Mouse (Mus musculus) brain, embryonic 18.5 days (tissue): ENCODE data around the gene Znrf1.

Experiments used
- DNase-seq: peaks from one replicate; pipeline ENCODE4 v3.0.0-alpha.2; 2012; ENCODE audit warnings: low read depth, low spot score

Gene Znrf1

GRCm38 (mm10) chr8:111533503-111533902 is 2.4 kb upstream of the Znrf1 start:
- no peak for DNase-seq

GRCm38 (mm10) chr8:111535491-111535890 is 406 bp upstream of the Znrf1 start:
- no peak for DNase-seq

- no peak for DNase-seq
Observed at GRCm38 (mm10) chr8:111536978-111537764, 1.3 kb downstream of the Znrf1 start.

GRCm38 (mm10) chr8:111537765-111538158 is 1.9 kb downstream of the Znrf1 start:
- DNase-seq, result no peak

GRCm38 (mm10) chr8:111538194-111538593 is 2.3 kb downstream of the Znrf1 start:
- DNase-seq, result no peak

DNA sequence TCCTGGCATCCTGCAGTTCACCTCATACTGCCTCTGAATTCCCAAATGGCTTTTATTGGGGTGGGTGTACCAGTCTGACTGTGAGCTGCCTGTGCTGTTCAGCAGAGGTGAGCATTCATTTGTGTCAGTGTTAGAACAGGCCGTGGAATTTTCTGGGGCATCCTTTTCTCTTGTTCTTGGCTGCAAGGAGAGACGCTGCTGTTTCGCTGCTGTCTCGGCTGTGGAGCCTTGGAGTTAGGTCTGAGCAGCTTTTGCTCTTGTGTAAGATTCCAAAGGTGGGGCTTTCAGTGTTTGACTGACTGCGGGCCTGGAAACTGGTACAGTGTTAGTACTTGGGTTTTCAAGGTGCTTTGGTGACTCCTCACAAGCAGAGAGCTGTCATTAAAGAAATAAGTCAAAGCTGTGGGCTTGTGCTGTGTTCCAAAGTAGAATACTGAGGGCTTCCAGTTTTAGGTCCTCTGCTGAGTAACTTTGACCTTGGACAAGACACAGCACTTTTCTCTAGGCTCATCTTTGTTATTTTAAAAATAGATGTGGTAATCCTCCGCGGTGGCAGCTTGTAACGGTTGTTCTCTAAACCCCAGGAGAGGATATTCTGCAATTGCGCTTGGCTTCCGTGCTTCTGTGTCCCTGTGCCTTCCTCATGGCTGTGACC is 3.7 kb downstream of the Znrf1 start:
- DNase-seq, result no peak

GRCm38 (mm10) chr8:111543712-111544380 is 7.9 kb downstream of the Znrf1 start:
- DNase-seq, result no peak

DNA sequence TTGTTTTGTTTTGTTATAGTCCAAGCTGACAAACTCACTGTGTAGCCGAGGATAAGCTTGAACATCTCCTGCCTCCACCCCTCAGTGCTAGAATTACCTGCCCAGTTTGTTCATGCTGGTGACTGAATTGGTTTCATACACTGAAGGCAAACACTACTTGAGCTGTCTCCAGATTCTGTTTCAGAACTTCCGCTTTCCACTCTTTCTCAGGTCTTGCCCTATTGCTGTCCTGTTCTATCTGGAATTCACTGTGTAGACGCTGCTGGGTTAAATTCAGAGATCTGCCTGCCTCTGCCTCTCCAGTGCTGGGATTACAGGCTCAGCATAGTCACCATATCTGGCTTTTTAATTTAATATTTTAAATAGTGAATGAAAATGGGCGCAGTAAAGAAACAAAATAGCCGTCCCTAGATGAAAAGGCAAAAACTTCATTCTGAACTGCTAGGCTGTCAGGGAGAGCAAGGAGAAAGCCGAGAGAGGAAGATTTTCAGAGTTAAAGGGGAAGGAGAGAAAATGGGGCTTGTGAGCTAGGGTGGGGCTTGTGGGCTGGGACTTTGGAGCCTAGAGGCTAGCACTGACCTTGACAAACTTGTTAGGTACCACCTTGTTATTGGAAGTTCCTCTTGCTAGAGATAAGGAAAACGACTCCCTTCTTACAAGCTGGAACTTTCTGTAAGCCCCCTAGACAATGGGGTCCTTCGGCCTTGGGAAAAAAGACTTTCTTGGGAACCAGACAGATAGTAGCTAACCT is 9.7 kb downstream of the Znrf1 start:
- no peak for DNase-seq

GRCm38 (mm10) chr8:111547144-111547543 is 11.2 kb downstream of the Znrf1 start:
- DNase-seq, result no peak

GRCm38 (mm10) chr8:111548201-111548600 is 12.3 kb downstream of the Znrf1 start:
- DNase-seq, result no peak

- DNase-seq, result no peak
Observed at GRCm38 (mm10) chr8:111550002-111550870, 14.3 kb downstream of the Znrf1 start.

- DNase-seq, result no peak
Observed at GRCm38 (mm10) chr8:111551511-111552130, 15.7 kb downstream of the Znrf1 start.

DNA sequence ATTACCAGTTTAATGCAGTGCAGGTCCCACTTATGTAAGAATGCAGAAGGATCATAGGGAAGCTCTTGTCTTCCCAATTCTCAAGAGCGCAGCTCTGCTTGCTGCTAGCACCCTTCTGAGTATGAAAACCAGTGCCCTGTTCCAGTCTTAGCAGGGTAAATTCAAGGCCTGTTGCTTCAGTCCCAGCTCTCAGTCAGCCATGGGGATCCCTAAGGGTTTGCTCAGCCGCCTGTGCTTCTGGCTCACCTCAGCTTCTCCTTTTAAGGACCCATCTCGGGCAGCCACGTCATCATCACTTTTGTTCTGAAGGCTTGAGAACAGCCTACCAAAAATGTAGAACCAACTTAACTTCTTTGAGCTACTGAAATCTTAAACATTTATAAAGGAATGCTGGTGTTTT is 25.9 kb downstream of the Znrf1 start:
- DNase-seq, result no peak

DNA sequence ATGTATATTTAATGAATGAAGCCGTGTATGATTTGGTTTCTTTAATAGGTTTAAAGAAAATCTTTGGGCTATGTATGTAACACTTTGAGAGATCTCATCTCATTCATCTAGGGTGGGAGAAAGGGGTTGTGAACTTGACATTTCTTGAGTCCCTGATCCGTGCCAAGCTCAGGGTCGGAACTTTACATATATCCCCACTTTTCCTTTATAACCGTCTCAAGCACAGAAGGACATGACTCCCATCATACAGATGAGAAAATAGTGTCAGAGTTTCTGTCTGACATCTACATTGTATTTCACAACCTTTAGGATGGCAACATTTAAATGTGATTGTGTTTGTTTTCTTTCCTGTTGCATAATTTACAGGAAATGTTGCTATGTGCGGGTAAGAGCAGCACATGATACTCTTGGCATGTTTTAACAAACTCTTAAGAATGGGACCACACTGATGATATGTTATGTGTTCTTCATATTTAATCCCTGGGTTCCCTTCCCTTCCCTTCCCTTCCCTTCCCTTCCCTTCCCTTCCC is 26.4 kb downstream of the Znrf1 start:
- no peak for DNase-seq

GRCm38 (mm10) chr8:111563075-111563474 is 27.2 kb downstream of the Znrf1 start:
- no peak for DNase-seq

- DNase-seq, result no peak
Observed at GRCm38 (mm10) chr8:111563687-111564086, 27.8 kb downstream of the Znrf1 start.

DNA sequence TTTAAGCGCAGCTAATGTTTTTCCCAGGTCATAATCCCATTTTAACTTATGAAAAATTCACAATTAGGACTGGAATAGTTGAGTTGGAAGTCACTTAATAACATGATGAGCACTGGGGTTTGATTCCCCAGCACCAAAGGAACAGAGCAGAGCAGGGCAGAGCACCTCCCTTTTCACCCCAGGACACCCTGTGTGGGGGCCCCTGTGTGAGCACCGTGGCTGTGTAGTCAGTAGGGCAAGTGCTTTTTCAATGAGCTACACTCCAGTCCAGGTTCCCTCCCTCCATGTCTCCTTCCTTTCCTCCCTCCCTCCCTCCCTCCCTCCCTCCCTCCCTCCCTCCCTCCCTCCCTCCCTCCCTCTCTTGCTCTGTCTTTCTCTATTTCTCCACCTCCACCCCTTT is 28.2 kb downstream of the Znrf1 start:
- no peak for DNase-seq

GRCm38 (mm10) chr8:111565784-111566191 is 29.9 kb downstream of the Znrf1 start:
- DNase-seq, result no peak

DNA sequence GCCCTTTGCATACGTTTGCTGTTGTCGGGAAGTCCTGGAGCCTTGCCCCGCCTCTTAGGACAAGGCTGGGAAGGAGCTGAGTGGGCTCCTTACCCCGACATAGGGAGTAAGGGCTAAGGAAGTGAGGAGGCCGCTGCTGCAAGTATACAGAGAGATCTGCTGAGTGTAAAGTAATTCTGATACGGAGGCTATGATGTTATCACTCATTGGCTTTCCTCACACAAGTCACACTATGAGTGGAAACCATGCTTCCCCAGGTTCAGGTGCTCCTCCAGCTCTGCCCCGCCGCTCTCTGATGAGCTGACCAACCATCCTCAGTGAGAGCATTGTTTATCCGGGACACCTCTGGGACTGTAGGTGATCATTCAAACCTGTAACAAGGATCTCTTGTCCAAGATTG is 30.4 kb downstream of the Znrf1 start:
- no peak for DNase-seq

GRCm38 (mm10) chr8:111567571-111567970 is 31.7 kb downstream of the Znrf1 start:
- no peak for DNase-seq
